Mouse (Mus musculus) central nervous system, embryonic 18 days (tissue): ENCODE data around the gene Zfp280c. TPM values are rescaled to one million over a fixed set of nuclear protein-coding genes. Genes with fewer than 3 reads are reported as not detected.

Experiments
- polyA plus RNA-seq: library from polyadenylated mRNA; depleted of rRNA; stranded (reverse); fragments of >200 nt; gene quantifications from 2 replicates; pipeline ENCODE4 v1.2.3, GENCODE M21; 2012; rRNA removed

The Zfp280c gene
- 37.6 and 38.0 TPM in 2 replicates for polyA plus RNA-seq

GRCm38 (mm10) chrX:48594099-48594760 is at the start of gene Zfp280c:
Gene Zfp280c (minus strand): TSS chrX:48594504.

GRCm38 (mm10) chrX:48623379-48624053 is 29.2 kb upstream of the Zfp280c start, which contains the start of gene Slc25a14:
Gene Slc25a14 (plus strand): TSS chrX:48623413.

GRCm38 (mm10) chrX:48518808-48519548 is 75.3 kb downstream of the Zfp280c start, which contains the start of gene Rab33a:
Gene Rab33a (plus strand): TSS chrX:48519285.

GRCm38 (mm10) chrX:48513166-48513807 is 81.0 kb downstream of the Zfp280c start, which contains the start of gene Aifm1:
Gene Aifm1 (minus strand): TSS chrX:48513563.

Other genes with a start within 250 kb of the Zfp280c start
- 1.5 and 1.8 TPM in 2 replicates for gene Elf4, start 131.4 kb downstream of the Zfp280c start, polyA plus RNA-seq
- 31.2 and 35.7 TPM in 2 replicates for gene Aifm1, start 80.9 kb downstream of the Zfp280c start, polyA plus RNA-seq
- gene Rab33a, start 75.2 kb downstream of the Zfp280c start, polyA plus RNA-seq: 112 and 117 TPM in 2 replicates
- gene Slc25a14, start 28.9 kb upstream of the Zfp280c start, polyA plus RNA-seq: 33.5 and 35.0 TPM in 2 replicates
- gene Gpr119, start 80.0 kb upstream of the Zfp280c start, polyA plus RNA-seq: not detected in 2 replicates
- gene Rbmx2, start 100.5 kb upstream of the Zfp280c start, polyA plus RNA-seq: 13.8 and 14.1 TPM in 2 replicates